Mouse (Mus musculus): ENCODE results near the gene Xpo5. TPM values are rescaled to one million over a fixed set of nuclear protein-coding genes. Genes with fewer than 3 reads are reported as not detected.

Gene Xpo5
- total RNA-seq, 1 experiment from 2014 or later: 67.8 TPM

- no peak for ATAC-seq (replicated peaks; ENCODE audit: low read depth, poor library complexity, severe bottlenecking)
These were observed 13.8 kb upstream of the Xpo5 start for GRCm38 (mm10) chr17:46188829-46189228.

GRCm38 (mm10) chr17:46201151-46201550 is 1.4 kb upstream of the Xpo5 start:
- no peak for ATAC-seq (replicated peaks; ENCODE audit: low read depth, poor library complexity, severe bottlenecking)

DNA sequence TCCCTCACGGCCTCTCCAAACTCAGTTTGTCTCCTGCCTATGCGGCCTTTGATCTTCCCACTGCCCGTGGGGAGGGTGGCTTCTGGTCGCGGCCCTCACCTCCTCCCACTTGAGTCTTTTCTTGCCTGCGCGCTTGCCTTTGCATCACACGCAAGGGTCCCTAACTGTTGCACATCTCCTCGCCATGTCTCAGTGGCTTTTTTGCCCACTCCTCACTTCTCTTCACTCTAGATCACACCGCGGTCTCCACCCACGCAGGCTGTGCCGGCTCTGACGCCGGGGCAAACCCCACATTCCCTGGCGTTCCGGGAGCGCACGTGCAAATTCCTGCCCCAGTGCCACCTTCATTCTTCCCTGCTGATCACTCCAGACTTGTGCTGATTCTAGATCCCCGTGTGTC is 496 bp downstream of the Xpo5 start:
- ATAC-seq (replicated peaks; ENCODE audit: low read depth, poor library complexity, severe bottlenecking): no peak; the same call in 1 of the 2 replicates

- ATAC-seq (replicated peaks; ENCODE audit: low read depth, poor library complexity, severe bottlenecking): no peak
These were observed 4.1 kb downstream of the Xpo5 start for GRCm38 (mm10) chr17:46206676-46207075.

DNA sequence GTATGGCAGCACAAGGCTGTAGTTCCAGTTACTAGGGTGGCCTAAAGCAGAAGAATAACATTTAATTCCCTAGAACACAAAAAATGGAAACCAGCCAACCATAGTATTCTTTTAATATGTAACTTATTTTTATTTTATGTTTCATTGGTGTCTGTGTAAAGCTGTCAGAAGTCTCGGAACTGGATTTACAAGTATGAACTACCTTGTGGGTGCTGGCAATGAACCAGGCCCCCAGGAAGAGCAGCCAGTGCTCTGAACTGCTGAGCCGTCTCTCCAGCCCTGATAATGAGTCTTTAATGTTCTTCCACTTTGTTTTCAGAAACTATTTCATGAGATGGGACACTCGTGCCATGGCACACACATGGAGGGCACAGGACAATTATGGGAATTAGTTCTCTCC is 8.0 kb downstream of the Xpo5 start:
- no peak for ATAC-seq (replicated peaks; ENCODE audit: low read depth, poor library complexity, severe bottlenecking)

DNA sequence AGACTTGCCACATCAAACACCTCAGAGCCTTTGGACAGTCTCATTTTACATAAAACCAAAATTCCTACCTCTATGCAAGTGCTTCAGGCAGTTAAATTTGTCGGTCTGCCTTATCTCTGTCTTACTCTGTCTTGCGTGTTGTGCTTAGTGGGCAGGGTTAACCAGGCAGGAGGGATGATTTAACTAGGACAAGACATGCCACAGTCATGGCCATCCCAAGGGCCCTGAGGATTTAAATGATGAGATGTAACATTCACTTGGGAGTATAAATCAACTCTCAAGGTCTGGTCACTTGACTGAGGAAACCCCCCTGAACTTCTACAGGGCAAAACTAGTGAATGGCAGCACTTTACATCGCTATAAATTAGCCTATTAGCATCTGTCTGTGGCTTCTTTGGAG is 19.0 kb downstream of the Xpo5 start:
- no peak for ATAC-seq (replicated peaks; ENCODE audit: low read depth, poor library complexity, severe bottlenecking)

DNA sequence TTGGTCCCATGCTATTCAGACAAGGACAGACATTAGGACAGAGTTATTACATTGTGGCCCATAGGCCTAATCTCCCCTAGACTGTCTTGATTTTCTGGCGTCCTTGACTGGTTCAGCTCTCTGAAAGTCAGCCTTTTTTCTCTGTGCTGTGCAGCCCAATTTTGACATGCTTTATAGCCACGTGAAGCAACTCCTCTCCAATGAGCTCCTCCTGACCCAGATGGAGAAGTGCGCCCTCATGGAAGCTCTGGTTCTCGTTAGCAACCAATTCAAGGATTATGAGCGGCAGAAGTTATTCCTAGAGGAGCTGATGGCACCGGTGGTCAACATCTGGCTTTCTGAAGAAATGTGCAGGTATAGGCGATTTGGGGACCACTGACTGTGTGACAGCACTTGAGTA is 25.0 kb downstream of the Xpo5 start:
- ATAC-seq (replicated peaks; ENCODE audit: low read depth, poor library complexity, severe bottlenecking): no peak

GRCm38 (mm10) chr17:46236067-46236466 is 33.5 kb downstream of the Xpo5 start:
- no peak for ATAC-seq (replicated peaks; ENCODE audit: low read depth, poor library complexity, severe bottlenecking)

GRCm38 (mm10) chr17:46237079-46237478 is 34.5 kb downstream of the Xpo5 start:
- no peak for ATAC-seq (replicated peaks; ENCODE audit: low read depth, poor library complexity, severe bottlenecking)

DNA sequence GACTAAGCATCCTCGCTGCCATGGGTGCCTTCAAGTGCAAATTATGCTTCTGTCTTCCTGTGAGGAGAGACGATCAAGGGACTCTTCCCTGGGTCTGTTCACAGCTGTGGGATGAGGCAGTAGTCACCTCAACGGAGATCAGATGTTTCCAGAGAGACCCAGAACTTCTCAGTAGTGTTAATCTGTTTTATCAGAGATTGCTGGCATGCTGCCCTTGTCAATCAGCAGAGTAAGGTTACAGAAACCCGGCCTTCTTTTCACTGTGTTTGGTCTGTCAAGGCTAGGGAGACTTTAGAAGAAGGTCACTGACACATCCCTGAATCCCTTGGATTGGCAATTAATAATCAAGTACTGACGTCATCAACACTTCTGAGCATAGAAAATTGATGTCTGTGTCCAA is 34.9 kb downstream of the Xpo5 start:
- 0 out of 2 replicates have a peak, but pooled peaks have one; percentile 15 for ATAC-seq (replicated peaks; ENCODE audit: low read depth, poor library complexity, severe bottlenecking)

GRCm38 (mm10) chr17:46239516-46240114 is 37.0 kb downstream of the Xpo5 start:
- no peak for ATAC-seq (replicated peaks; ENCODE audit: low read depth, poor library complexity, severe bottlenecking)

GRCm38 (mm10) chr17:46241471-46241870 is 38.9 kb downstream of the Xpo5 start:
- ATAC-seq (replicated peaks; ENCODE audit: low read depth, poor library complexity, severe bottlenecking): no peak

GRCm38 (mm10) chr17:46242274-46242673 is 39.7 kb downstream of the Xpo5 start:
- ATAC-seq (replicated peaks; ENCODE audit: low read depth, poor library complexity, severe bottlenecking): no peak

- no peak for ATAC-seq (replicated peaks; ENCODE audit: low read depth, poor library complexity, severe bottlenecking)
These were observed 40.4 kb downstream of the Xpo5 start for GRCm38 (mm10) chr17:46242993-46243392.

- no peak for ATAC-seq (replicated peaks; ENCODE audit: low read depth, poor library complexity, severe bottlenecking)
These were observed 41.0 kb downstream of the Xpo5 start for GRCm38 (mm10) chr17:46243624-46244023.

- no peak for ATAC-seq (replicated peaks; ENCODE audit: low read depth, poor library complexity, severe bottlenecking)
These were observed 42.0 kb downstream of the Xpo5 start for GRCm38 (mm10) chr17:46244579-46244978.

- peak; percentile 93 for ATAC-seq (replicated peaks; ENCODE audit: low read depth, poor library complexity, severe bottlenecking)
These were observed 45.1 kb downstream of the Xpo5 start, which contains the start of the genes Polr1c and Yipf3 for GRCm38 (mm10) chr17:46247512-46248188. Gene Polr1c, minus strand, starts transcription at chr17:46248054. Gene Yipf3, plus strand, starts transcription at chr17:46248080.

- no peak for ATAC-seq (replicated peaks; ENCODE audit: low read depth, poor library complexity, severe bottlenecking)
These were observed 45.6 kb downstream of the Xpo5 start for GRCm38 (mm10) chr17:46248189-46248522.

DNA sequence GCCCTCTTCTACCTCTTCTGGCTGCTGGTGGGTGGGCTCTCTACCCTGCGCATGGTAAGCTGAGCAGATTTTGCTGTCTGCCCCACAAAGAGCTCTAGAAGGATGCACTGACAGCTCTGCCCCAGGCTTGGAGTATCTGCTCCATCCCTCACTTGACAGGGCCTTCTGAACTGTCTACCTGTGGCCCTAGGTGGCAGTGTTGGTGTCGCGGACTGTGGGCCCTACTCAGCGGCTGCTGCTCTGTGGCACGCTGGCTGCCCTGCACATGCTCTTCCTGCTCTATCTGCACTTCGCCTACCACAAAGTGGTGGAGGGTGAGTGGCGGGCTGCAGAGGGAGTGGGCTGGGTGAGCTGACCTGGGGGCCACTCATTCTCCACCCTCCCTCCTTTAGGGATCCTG is 48.6 kb downstream of the Xpo5 start:
- no peak for ATAC-seq (replicated peaks; ENCODE audit: low read depth, poor library complexity, severe bottlenecking)

- no peak for ATAC-seq (replicated peaks; ENCODE audit: low read depth, poor library complexity, severe bottlenecking)
These were observed 50.2 kb downstream of the Xpo5 start for GRCm38 (mm10) chr17:46252571-46253451.
